Mouse (Mus musculus) liver, embryonic 16.5 days (tissue): ENCODE measurements at regions not wholly inside any gene's neighbourhood (a gene's known extent, or its start where the extent isn't known, plus 50 kb on each side); places are given as distances from the start of the nearest gene placed in this dataset.

Source experiments
- ATAC-seq: fragments of 200-750 bp; cut with Nextera tagmentation; 2 replicates; pipeline ENCODE4 v1.8.0; 2017; ENCODE audit warnings: low read depth, mild to moderate bottlenecking, moderate number of reproducible peaks, moderate library complexity
- H3K27ac ChIP-seq: fragments of 300-500 bp; sonication (generic); 2 replicates; pipeline ENCODE4 v1.5.1; 2014; ENCODE audit warnings: mild to moderate bottlenecking, low read length
- H3K27me3 ChIP-seq: fragments of 300-500 bp; sonication (generic); 2 replicates; pipeline ENCODE4 v1.6.1; 2014; ENCODE audit warnings: low read depth, low read length, mixed read lengths; ENCODE audit not compliant: control insufficient read depth, insufficient read depth
- H3K36me3 ChIP-seq: fragments of 300-500 bp; sonication (generic); 2 replicates; pipeline ENCODE4 v1.6.1; 2014; ENCODE audit warnings: mild to moderate bottlenecking; ENCODE audit not compliant: control insufficient read depth, insufficient read depth
- H3K4me1 ChIP-seq: fragments of 300-500 bp; sonication (generic); 2 replicates; pipeline ENCODE4 v1.6.1; 2014; ENCODE audit warnings: low read depth, low read length, mixed read lengths; ENCODE audit not compliant: control insufficient read depth
- H3K4me2 ChIP-seq: fragments of 300-500 bp; sonication (generic); 2 replicates; pipeline ENCODE4 v1.6.1; 2014; ENCODE audit warnings: low read depth, low read length, mixed read lengths
- H3K4me3 ChIP-seq: fragments of 300-500 bp; sonication (generic); 2 replicates; pipeline ENCODE4 v1.5.1; 2014; ENCODE audit warnings: low read depth, mild to moderate bottlenecking, low read length
- H3K9ac ChIP-seq: fragments of 300-500 bp; sonication (generic); 2 replicates; pipeline ENCODE4 v1.6.1; 2014; ENCODE audit warnings: low read depth, low read length
- H3K9me3 ChIP-seq: fragments of 300-500 bp; sonication (generic); replicated peaks from 2 replicates; pipeline ENCODE4 v1.6.1; 2016; ENCODE audit warnings: low read length; ENCODE audit not compliant: control insufficient read depth
- WGBS: fragments of 180-500 bp; shearing (Covaris S2); extraction: QIAGEN DNeasy Blood & Tissue Kit; methylation state at CpG from one replicate; pipeline ENCODE4 v1.1.7; 2014; ENCODE audit not compliant: insufficient replicate concordance; 5-methylcytosine and 5-hydroxymethylcytosine counted together

GRCm38 (mm10) chr3:50916305-50916854 lies 307.9 kb upstream of the Noct start:
- no peak for ATAC-seq
- Histone ChIP-seq H3K27ac (no peak overlapping the region), H3K4me2 (no peak overlapping the region), H3K4me3 (no peak overlapping the region), H3K9me3 (no peaks in the 10 kb centered on the region), H3K27me3 (no peaks in the 10 kb centered on the region; the same call in 1 of the 2 replicates), H3K9ac (no peak overlapping the region), H3K4me1 (no peaks in the 10 kb centered on the region), H3K36me3 (no peaks in the 10 kb centered on the region)
- 53% methylated on average over 5 of the region's 5 CpGs for WGBS

- Histone ChIP-seq H3K4me1 (no peaks in the 10 kb centered on the region), H3K27me3 (no peaks in the 10 kb centered on the region), H3K9ac (no peak overlapping the region), H3K4me2 (no peak overlapping the region), H3K9me3 (no peaks in the 10 kb centered on the region), H3K27ac (no peak overlapping the region), H3K4me3 (no peak overlapping the region), H3K36me3 (no peaks in the 10 kb centered on the region)
- no peak for ATAC-seq
- WGBS, result 80% methylated on average over 10 of the region's 10 CpGs
Observed at GRCm38 (mm10) chr3:50922347-50922746, 301.9 kb upstream of the Noct start.

- Histone ChIP-seq H3K4me3 (no peak overlapping the region), H3K27ac (no peak overlapping the region), H3K9me3 (no peaks in the 10 kb centered on the region), H3K4me1 (no peaks in the 10 kb centered on the region), H3K4me2 (no peak overlapping the region), H3K36me3 (no peaks in the 10 kb centered on the region), H3K9ac (no peak overlapping the region), H3K27me3 (no peaks in the 10 kb centered on the region)
- WGBS, result 66% methylated on average over 5 of the region's 5 CpGs
- no peak for ATAC-seq
Observed at GRCm38 (mm10) chr3:50922832-50923231, 301.4 kb upstream of the Noct start.

- no peak overlapping the region for H3K9ac ChIP-seq
- no peaks in the 10 kb centered on the region for H3K27me3 ChIP-seq
Observed at GRCm38 (mm10) chr3:50923327-50923726, 300.9 kb upstream of the Noct start.

GRCm38 (mm10) chr3:50927318-50927717 lies 296.9 kb upstream of the Noct start:
- Histone ChIP-seq H3K4me2 (no peak overlapping the region), H3K4me3 (no peak overlapping the region), H3K36me3 (no peaks in the 10 kb centered on the region), H3K27me3 (no peaks in the 10 kb centered on the region), H3K9ac (no peak overlapping the region), H3K27ac (no peak overlapping the region), H3K4me1 (no peaks in the 10 kb centered on the region), H3K9me3 (no peaks in the 10 kb centered on the region)
- WGBS, result 71% methylated on average over 4 of the region's 4 CpGs
- no peak for ATAC-seq

More at GRCm38 (mm10) chr3:50923327-50923726, 300.9 kb upstream of the Noct start:
- no peak for ATAC-seq
- Histone ChIP-seq H3K4me1 (no peaks in the 10 kb centered on the region), H3K4me3 (no peak overlapping the region), H3K4me2 (no peak overlapping the region), H3K27ac (no peak overlapping the region), H3K36me3 (no peaks in the 10 kb centered on the region), H3K9me3 (no peaks in the 10 kb centered on the region)
- 72% methylated on average over 7 of the region's 7 CpGs for WGBS

GRCm38 (mm10) chr3:50929013-50929412 lies 295.2 kb upstream of the Noct start:
- no peaks in the 10 kb centered on the region for H3K9me3 ChIP-seq
- H3K27ac ChIP-seq, result no peak overlapping the region
- no peaks in the 10 kb centered on the region for H3K36me3 ChIP-seq
- H3K9ac ChIP-seq, result no peak overlapping the region
- no peak overlapping the region for H3K4me2 ChIP-seq
- ATAC-seq, result no peak
- H3K27me3 ChIP-seq, result no peaks in the 10 kb centered on the region
- WGBS, result 61% methylated on average over 1 of the region's 1 CpGs
- no peaks in the 10 kb centered on the region for H3K4me1 ChIP-seq
- no peak overlapping the region for H3K4me3 ChIP-seq

- Histone ChIP-seq H3K27me3 (no peaks in the 10 kb centered on the region), H3K4me1 (no peaks in the 10 kb centered on the region), H3K9ac (no peak overlapping the region), H3K27ac (no peak overlapping the region), H3K4me3 (no peak overlapping the region), H3K36me3 (no peaks in the 10 kb centered on the region), H3K9me3 (no peaks in the 10 kb centered on the region), H3K4me2 (no peak overlapping the region)
- 65% methylated on average over 10 of the region's 10 CpGs for WGBS
- no peak for ATAC-seq
Observed at GRCm38 (mm10) chr3:50932397-50933089, 291.7 kb upstream of the Noct start.

GRCm38 (mm10) chr3:50933090-50933443 lies 291.2 kb upstream of the Noct start:
- H3K4me1 ChIP-seq, result no peaks in the 10 kb centered on the region
- no peaks in the 10 kb centered on the region for H3K9me3 ChIP-seq
- H3K36me3 ChIP-seq, result no peaks in the 10 kb centered on the region
- H3K27me3 ChIP-seq, result no peaks in the 10 kb centered on the region
- no peak overlapping the region for H3K4me2 ChIP-seq
- H3K27ac ChIP-seq, result no peak overlapping the region
- no peak overlapping the region for H3K4me3 ChIP-seq
- WGBS, result 58% methylated on average over 3 of the region's 3 CpGs
- no peak for ATAC-seq
- H3K9ac ChIP-seq, result no peak overlapping the region

- 63% methylated on average over 5 of the region's 5 CpGs for WGBS
- Histone ChIP-seq H3K27ac (no peak overlapping the region), H3K9ac (no peak overlapping the region), H3K36me3 (no peaks in the 10 kb centered on the region), H3K4me3 (no peak overlapping the region), H3K4me2 (no peak overlapping the region), H3K4me1 (no peaks in the 10 kb centered on the region), H3K9me3 (no peaks in the 10 kb centered on the region), H3K27me3 (no peaks in the 10 kb centered on the region)
- no peak for ATAC-seq
Observed at GRCm38 (mm10) chr3:50939602-50940001, 284.6 kb upstream of the Noct start.
